Mouse (Mus musculus) layer of hippocampus, adult 2 months (tissue): ENCODE results near the gene Smyd5. TPM values are rescaled to one million over a fixed set of nuclear protein-coding genes. Genes with fewer than 3 reads are reported as not detected.

Source experiments
- DNase-seq, 2 experiments: peaks; one replicate each; pipeline ENCODE4 v3.0.0; 2022; ENCODE audit warnings: low spot score in 2 of 2
- H3K27ac ChIP-seq: fragments of 200-600 bp; 2 replicates; pipeline ENCODE4 v1.8.1; 2022
- H3K4me3 ChIP-seq: fragments of 200-600 bp; 2 replicates; pipeline ENCODE4 v1.8.1; 2022; ENCODE audit warnings: mild to moderate bottlenecking
- CTCF ChIP-seq: fragments of 200-600 bp; conservative IDR thresholded peaks from 2 replicates; pipeline ENCODE4 v1.8.1; 2022; ENCODE audit warnings: antibody characterized with exemption, mild to moderate bottlenecking, moderate library complexity
- total RNA-seq, 2 experiments: library from RNA; stranded (reverse); gene quantifications; 2 replicates each; pipeline ENCODE4 v1.2.3; 2021

Gene Smyd5
- total RNA-seq, 2 experiments from 2014 or later = 45.4 to 46.0 TPM

DNA sequence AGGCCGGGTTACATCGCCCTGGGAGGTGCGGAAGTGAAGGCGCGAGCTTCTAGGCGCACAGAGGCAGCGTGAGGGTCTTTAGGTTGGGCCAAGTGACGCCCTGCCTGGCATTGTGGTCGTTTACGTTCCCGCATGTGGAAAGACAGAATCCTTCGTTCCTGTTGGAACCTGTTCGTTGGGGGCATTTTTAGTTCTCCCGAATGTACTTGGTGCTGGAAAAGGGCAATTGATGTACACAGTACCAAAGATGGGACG is 20.5 kb downstream of the Smyd5 start:
- TF ChIP-seq CTCF = no peak
- H3K27ac ChIP-seq = peak overlapping the region; percentile 97
- DNase-seq = no peak
- H3K4me3 ChIP-seq = peak overlapping the region; percentile 90

GRCm38 (mm10) chr6:85452816-85453215 is 21.0 kb downstream of the Smyd5 start:
- peak overlapping the region; percentile 97 for H3K27ac ChIP-seq
- no peak for DNase-seq
- TF ChIP-seq CTCF = no peak
- H3K4me3 ChIP-seq = peak overlapping the region; percentile 90

DNA sequence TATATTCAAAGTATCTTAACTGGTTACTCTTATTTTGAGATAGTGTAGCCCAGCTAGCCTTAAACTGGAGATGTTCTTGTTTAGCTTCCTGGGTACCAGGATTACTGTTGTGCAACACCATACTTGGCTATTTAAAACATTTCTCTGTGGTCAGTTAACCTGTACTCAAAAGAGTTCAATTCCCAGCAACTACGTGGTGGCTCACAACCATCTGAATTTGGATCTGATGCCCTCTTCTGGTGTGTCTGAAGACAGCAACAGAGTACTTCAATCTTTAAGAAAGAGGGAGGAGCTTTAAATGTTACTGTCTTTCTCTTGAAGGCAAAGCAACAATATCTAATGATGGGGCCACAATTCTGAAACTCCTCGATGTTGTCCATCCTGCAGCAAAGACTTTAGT is 27.8 kb downstream of the Smyd5 start:
- Histone ChIP-seq H3K27ac (no peak overlapping the region), H3K4me3 (no peak overlapping the region)
- no peak for DNase-seq
- TF ChIP-seq CTCF = peak; percentile 54

DNA sequence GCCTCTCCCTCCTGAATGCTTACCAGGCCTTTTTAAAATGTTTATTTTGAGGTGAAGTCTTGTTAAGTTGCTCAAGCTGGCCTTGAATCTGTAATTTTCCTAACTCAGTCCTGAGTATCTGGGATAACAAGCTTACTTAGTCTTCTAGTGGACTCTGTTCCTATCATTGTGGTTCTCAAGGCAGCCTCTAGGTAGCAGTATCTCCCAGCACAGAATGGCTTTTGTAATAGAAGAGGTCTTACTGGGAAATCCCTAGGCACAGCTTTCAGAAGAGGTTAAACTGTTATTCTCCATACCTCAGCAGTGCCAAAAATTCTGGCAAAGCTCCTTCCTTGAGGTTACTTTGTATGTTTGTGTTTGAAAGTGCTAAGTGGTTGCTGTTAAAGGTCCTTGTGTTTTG is 33.6 kb downstream of the Smyd5 start:
- peak in 1 of 2 experiments; percentile 44 for DNase-seq
- Histone ChIP-seq H3K27ac (no peak overlapping the region), H3K4me3 (no peak overlapping the region)
- TF ChIP-seq CTCF = peak; percentile 83

GRCm38 (mm10) chr6:85469660-85470430 is 38.1 kb downstream of the Smyd5 start:
- DNase-seq = no peak
- 0 out of 2 replicates have a peak, but pooled peaks have one; percentile 7 for TF ChIP-seq CTCF
- H3K27ac ChIP-seq = peak overlapping the region; percentile 64
- no peak overlapping the region for H3K4me3 ChIP-seq

GRCm38 (mm10) chr6:85471962-85472361 is 40.2 kb downstream of the Smyd5 start:
- no peak for TF ChIP-seq CTCF
- Histone ChIP-seq H3K4me3 (no peak overlapping the region), H3K27ac (no peak overlapping the region)
- no peak for DNase-seq

- no peak for TF ChIP-seq CTCF
- Histone ChIP-seq H3K27ac (no peak overlapping the region), H3K4me3 (no peak overlapping the region)
- DNase-seq = no peak
Observed at GRCm38 (mm10) chr6:85472542-85472941, 40.8 kb downstream of the Smyd5 start.

GRCm38 (mm10) chr6:85475581-85475980 is 43.8 kb downstream of the Smyd5 start:
- H3K27ac ChIP-seq = no peak overlapping the region
- no peak for TF ChIP-seq CTCF
- H3K4me3 ChIP-seq = no peak overlapping the region
- no peak for DNase-seq

DNA sequence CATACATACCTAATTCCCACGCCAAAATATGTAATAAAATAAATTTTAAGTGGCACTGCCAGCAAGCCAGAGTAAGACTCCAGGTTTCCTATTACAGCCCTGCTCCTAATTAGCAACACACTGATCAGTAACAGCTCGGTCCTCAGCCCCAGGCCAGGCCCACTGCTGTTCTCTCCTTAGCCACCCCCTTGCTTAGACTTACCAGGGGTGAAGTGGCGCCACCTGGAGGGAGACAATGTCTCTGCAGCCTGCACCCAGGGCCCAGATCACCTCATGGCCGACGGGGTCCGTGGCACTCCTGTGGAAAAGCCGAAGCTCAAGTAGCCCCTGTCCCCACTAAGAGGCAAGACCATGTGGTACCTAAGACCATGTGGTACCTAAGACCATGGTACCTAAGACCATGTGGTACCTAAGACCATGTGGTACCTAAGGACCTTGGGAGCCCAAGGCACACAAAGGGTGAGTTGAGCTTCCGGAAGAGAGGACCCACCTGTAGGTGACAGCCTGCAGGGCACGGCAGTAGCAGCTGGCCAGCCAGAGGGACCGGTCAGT is 45.7 kb downstream of the Smyd5 start:
- TF ChIP-seq CTCF = peak; percentile 79
- Histone ChIP-seq H3K27ac (no peak overlapping the region), H3K4me3 (no peak overlapping the region)
- DNase-seq = no peak

GRCm38 (mm10) chr6:85478416-85478815 is 46.6 kb downstream of the Smyd5 start:
- H3K27ac ChIP-seq = no peak overlapping the region
- TF ChIP-seq CTCF = no peak
- no peak overlapping the region for H3K4me3 ChIP-seq
- DNase-seq = no peak

GRCm38 (mm10) chr6:85479979-85480378 is 48.2 kb downstream of the Smyd5 start:
- H3K4me3 ChIP-seq = no peak overlapping the region
- TF ChIP-seq CTCF = 0 out of 2 replicates have a peak, but pooled peaks have one; percentile 3
- peak in 1 of 2 experiments; percentile 60 for DNase-seq
- peak overlapping the region; percentile 83 for H3K27ac ChIP-seq

DNA sequence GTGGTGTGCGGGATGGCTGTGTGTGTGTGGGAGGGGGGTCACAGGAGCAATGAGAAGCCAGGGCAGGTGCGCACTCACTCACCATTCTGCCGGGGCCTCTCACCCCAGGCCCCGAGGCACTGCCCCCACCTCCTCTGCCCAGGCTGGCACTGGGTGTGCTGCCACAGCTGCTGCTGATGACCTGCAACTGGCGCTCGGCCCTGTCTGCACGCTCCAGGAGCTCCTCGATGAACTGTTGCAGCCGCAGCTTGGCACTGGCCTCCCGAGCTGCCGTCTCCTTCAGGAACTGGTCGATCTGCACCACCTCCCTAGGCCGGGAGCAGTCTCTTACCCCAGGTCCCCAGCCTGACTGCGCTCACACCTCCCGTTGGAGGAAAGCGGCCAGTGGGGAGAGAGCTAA is 48.9 kb downstream of the Smyd5 start:
- TF ChIP-seq CTCF = no peak
- peak overlapping the region; percentile 83 for H3K27ac ChIP-seq
- DNase-seq = no peak
- no peak overlapping the region for H3K4me3 ChIP-seq

DNA sequence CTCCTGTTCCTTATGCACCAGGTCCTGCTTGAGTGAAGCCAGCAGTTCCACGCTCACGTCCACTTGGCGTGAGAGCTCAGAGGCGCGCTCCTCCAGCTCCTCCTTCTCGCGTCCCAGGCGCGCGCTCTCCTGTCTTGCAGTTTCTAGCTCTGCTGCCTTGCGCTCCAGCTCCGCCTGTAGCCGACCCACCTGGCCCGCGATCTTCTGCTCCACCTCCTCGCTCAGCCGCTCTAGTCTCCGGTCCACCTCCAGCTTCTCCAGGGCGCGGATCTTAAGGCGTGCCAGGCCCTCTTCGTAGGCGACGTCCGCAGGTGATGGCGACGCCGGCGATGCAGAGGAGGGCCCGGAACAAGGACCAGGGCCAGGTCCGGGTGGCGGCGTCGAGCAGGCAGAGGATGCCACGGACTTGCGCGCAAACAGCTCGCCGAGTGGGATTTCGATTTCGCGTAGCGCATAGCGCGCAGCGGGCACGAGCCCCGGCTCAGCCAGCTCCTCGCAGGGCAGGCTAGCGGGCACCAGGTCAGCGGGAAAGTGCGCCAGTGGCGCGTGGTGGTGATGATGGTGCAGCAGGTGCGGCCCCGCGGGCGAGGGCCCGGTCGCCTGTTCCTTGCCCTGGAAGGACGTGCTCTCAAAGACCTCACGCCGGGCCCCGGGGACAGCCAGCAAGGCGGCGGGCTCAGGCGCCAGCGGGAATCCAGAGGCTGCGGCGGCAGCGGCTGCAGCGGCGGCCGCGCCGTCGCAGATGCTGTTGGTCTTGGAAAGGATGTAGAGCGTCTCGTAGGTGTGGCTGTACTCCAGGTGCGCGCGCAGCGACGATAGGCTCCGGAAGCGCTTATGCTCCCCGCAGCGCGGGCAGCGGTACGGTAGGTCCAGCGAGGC is 52.3 kb downstream of the Smyd5 start:
- H3K27ac ChIP-seq = peak overlapping the region; percentile 9; the same call in 1 of the 2 replicates
- no peak for DNase-seq

More for the DNA sequence above, 52.3 kb downstream of the Smyd5 start:
- H3K4me3 ChIP-seq = peak overlapping the region; percentile 35
- no peak for TF ChIP-seq CTCF
